Mouse (Mus musculus) small intestine, adult 2 months (tissue): ENCODE results near the gene 1700012B09Rik.
A peak's percentile ranks its signal among the peaks of the same experiment; 100 is the strongest.

Experiments used
- CTCF ChIP-seq: fragments of 200-500 bp; IDR thresholded peaks from 2 replicates; pipeline ENCODE4 v1.5.1; 2012; ENCODE audit warnings: low read depth, mild to moderate bottlenecking, control low read depth, inconsistent platforms, low read length, moderate library complexity, mixed read lengths; ENCODE audit not compliant: insufficient replicate concordance, insufficient read length; ENCODE audit errors: extremely low read depth
- POLR2A ChIP-seq: fragments of 200-500 bp; IDR thresholded peaks from 2 replicates; pipeline ENCODE4 v1.6.1; 2012; ENCODE audit warnings: low read depth, mild to moderate bottlenecking, control low read depth, inconsistent platforms, low read length, moderate library complexity

DNA sequence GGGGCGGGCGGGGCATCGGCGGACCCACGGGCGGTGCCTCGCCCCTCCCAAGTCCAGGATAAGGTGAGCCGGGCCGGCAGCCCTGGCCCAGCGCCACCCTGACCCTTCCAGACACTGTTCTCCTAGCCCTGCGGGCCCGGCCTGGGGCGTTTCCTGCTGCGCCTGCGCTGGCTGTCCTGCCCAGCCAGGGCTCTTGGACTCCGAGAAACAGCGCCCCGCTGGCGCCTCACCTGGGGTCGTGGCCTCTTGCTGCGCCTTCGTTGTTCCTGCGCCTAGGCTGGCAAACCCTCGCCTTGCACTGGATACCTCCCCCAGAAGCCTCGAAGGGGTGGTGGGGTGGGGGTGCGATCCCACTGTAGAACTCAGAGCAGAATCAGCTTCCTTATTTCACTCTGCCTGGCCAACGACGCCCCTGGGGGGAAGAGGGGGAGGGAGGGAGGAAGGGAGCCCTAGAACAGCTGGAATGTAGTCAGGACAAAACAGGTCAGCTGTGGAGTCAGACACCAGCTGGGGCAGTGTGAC, 18.8 kb downstream of the 1700012B09Rik start, which contains the start of gene Fut4:
- peak; percentile 31; the same call in 1 of the 2 replicates for TF ChIP-seq POLR2A
- TF ChIP-seq CTCF: peak; percentile 16; the same call in 1 of the 2 replicates
